Comparison of ENCODE assay signal across 11 mouse cellular contexts in the genomic region with DNA sequence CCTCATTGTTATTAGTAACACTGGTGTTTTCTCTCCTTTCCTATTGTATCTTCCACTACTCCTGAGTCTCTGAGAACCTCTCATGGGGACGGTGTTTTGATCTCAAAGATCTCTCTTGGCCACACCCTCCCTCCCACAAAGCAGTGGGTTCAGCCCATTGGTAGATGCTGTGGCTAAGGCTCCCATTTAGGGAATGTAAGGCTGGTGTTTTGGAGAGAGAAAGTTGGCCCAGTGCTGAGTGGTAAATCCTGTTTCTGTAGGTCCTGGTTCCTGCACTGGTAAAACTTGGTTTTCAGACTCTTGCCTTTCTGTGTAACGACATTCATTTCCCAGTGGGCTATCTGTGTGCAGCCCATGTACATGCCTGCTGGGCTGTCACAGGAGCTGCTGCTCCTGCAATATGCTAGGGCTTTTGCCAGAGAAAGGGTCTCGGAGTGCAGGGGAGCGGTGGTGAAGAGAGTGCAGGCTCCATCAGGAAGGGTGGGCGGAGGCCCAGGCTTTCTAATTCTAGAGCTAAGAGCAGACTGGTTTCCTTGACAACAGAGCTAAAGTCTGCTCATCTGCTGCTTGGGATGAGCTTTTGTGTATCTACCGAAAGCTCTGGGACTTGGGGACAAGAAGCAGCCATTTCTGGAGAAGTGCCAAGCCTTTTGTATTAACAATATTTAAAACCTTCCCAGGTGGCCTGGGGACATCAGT. TPM values are rescaled to one million over a fixed set of nuclear protein-coding genes. Genes with fewer than 3 reads are reported as not detected.
DNase-seq lines count a peak whose midpoint lies in the region; ATAC-seq lines count a peak whose summit lies in the region.
"Had no signal": no experiment of that assay in that cellular context is flagged by ENCODE, and none has a peak within 500 bp of the region (broad histone marks: within the 10 kb centered on the region; RNA-seq: fewer than 3 reads in every experiment).

No protein-coding gene starts in this region.

- H3K9me3 ChIP-seq in forebrain, embryonic 10.5 days = no peaks in the 10 kb centered on the region
- H3K9me3 ChIP-seq in hindbrain, embryonic 10.5 days = no peaks in the 10 kb centered on the region
- no peaks in the 10 kb centered on the region for H3K9me3 ChIP-seq in intestine, embryonic 15.5 days
- H3K9me3 ChIP-seq: liver, embryonic 15.5 days had no signal

- H3K4me3 ChIP-seq in forebrain, embryonic 10.5 days = no peak overlapping the region
- no peak overlapping the region for H3K4me3 ChIP-seq in hindbrain, embryonic 10.5 days
- no peak overlapping the region for H3K4me3 ChIP-seq in intestine, embryonic 15.5 days (replicated peaks)
- H3K4me3 ChIP-seq: liver, embryonic 15.5 days had no signal

- peaks cover 51% of the 10 kb centered on the region for H3K4me1 ChIP-seq in forebrain, embryonic 10.5 days
- H3K4me1 ChIP-seq in hindbrain, embryonic 10.5 days (replicated peaks) = peaks cover 67% of the 10 kb centered on the region
- no peaks in the 10 kb centered on the region for H3K4me1 ChIP-seq in intestine, embryonic 15.5 days (replicated peaks)

- no peak overlapping the region for H3K9ac ChIP-seq in intestine, embryonic 15.5 days
- H3K9ac ChIP-seq: liver, embryonic 15.5 days had no signal

- whole genome bisulfite sequencing in forebrain, embryonic 10.5 days = 41% methylated on average over 6 of the region's 6 CpGs
- 32% methylated on average over 6 of the region's 6 CpGs for WGBS in hindbrain, embryonic 10.5 days
- 52% methylated on average over 6 of the region's 6 CpGs for WGBS in intestine, embryonic 15.5 days

- no peaks in the 10 kb centered on the region for H3K36me3 ChIP-seq in forebrain, embryonic 10.5 days (replicated peaks)
- H3K36me3 ChIP-seq in hindbrain, embryonic 10.5 days = no peaks in the 10 kb centered on the region
- H3K36me3 ChIP-seq in intestine, embryonic 15.5 days = no peaks in the 10 kb centered on the region
- H3K36me3 ChIP-seq: liver, embryonic 15.5 days had no signal

- DNase-seq in forebrain, embryonic 10.5 days (ENCODE audit: extremely low spot score, low spot score) = no peak
- DNase-seq in hindbrain, embryonic 10.5 days (ENCODE audit: low spot score) = peak; percentile 25
- DNase-seq in left cerebral cortex, adult 8-10 months (ENCODE audit: low spot score in 2 of 2) = peak; percentile 61 to 91
- peak; percentile 82 to 83 for DNase-seq in right cerebral cortex, adult 2 months (ENCODE audit: low spot score in 2 of 2)
- no peak for DNase-seq in urinary bladder, postnatal 25 days (ENCODE audit: low spot score)
- no peak for DNase-seq in ovary, postnatal 36 days (ENCODE audit: low spot score)
- DNase-seq: cerebellum, adult 8-10 months had no signal

- H3K27me3 ChIP-seq in forebrain, embryonic 10.5 days (ENCODE audit: poor library complexity, severe bottlenecking) = no peaks in the 10 kb centered on the region
- no peaks in the 10 kb centered on the region for H3K27me3 ChIP-seq in hindbrain, embryonic 10.5 days (ENCODE audit: insufficient read depth, poor library complexity, severe bottlenecking)
- H3K27me3 ChIP-seq in intestine, embryonic 15.5 days (replicated peaks) = no peaks in the 10 kb centered on the region

- ATAC-seq in intestine, embryonic 15.5 days = no peak

- H3K4me2 ChIP-seq in intestine, embryonic 15.5 days (replicated peaks) = no peak overlapping the region
- H3K4me2 ChIP-seq: liver, embryonic 15.5 days had no signal

- peak overlapping the region; percentile 62 for H3K27ac ChIP-seq in forebrain, embryonic 10.5 days
- H3K27ac ChIP-seq in hindbrain, embryonic 10.5 days = peak overlapping the region; percentile 78
- H3K27ac ChIP-seq in intestine, embryonic 15.5 days = no peak overlapping the region
- H3K27ac ChIP-seq: liver, embryonic 15.5 days had no signal

RNA-seq across cellular contexts. Expression of a gene that starts 36.0 kb away (rescaled TPM):
- 30.7 and 36.5 TPM in 2 replicates for polyA plus RNA-seq in forebrain, embryonic 10.5 days (2016; fragmentation: Nextera tagmentation; extraction: Ambion mirVana)
- 43.6 and 84.1 TPM in 2 replicates for polyA plus RNA-seq in hindbrain, embryonic 10.5 days (2016; fragmentation: Nextera tagmentation; extraction: Ambion mirVana)
- total RNA-seq in left cerebral cortex, adult 8-10 months (2022) = 100 to 1,000 TPM; 200 to 222 (median 215) TPM
- 7.6 and 8.6 TPM in 2 replicates for polyA plus RNA-seq in intestine, embryonic 15.5 days (2015; fragmentation: Nextera tagmentation; extraction: Ambion mirVana)

RNA-seq across cellular contexts. Expression of a gene that starts 48.5 kb away (rescaled TPM):
- polyA plus RNA-seq in forebrain, embryonic 10.5 days (2016; fragmentation: Nextera tagmentation; extraction: Ambion mirVana) = not detected in 2 replicates
- polyA plus RNA-seq in hindbrain, embryonic 10.5 days (2016; fragmentation: Nextera tagmentation; extraction: Ambion mirVana) = not detected in 2 replicates
- not detected for total RNA-seq in left cerebral cortex, adult 8-10 months (2022)
- polyA plus RNA-seq in intestine, embryonic 15.5 days (2015; fragmentation: Nextera tagmentation; extraction: Ambion mirVana) = not detected in 2 replicates
- polyA plus RNA-seq: heart, embryonic 16.5 days; liver, embryonic 15.5 days; small intestine, adult 2 months had no signal

Comparison
In these comparisons a context has a peak if more than half of its experiments do, and no peak if none do; other contexts are left out.
1. DNase-seq: peak in hindbrain, embryonic 10.5 days (single experiment), left cerebral cortex, adult 8-10 months (2 of 2) and right cerebral cortex, adult 2 months (2 of 2); none in forebrain, embryonic 10.5 days (single experiment), urinary bladder, postnatal 25 days (single experiment) and ovary, postnatal 36 days (single experiment).